Mouse (Mus musculus) right cerebral cortex, postnatal 14 days (tissue): Measurements from ENCODE around the gene Il22ra1.

Experiments
- DNase-seq: peaks from one replicate; pipeline ENCODE4 v3.0.0; 2022

The Il22ra1 gene

DNA sequence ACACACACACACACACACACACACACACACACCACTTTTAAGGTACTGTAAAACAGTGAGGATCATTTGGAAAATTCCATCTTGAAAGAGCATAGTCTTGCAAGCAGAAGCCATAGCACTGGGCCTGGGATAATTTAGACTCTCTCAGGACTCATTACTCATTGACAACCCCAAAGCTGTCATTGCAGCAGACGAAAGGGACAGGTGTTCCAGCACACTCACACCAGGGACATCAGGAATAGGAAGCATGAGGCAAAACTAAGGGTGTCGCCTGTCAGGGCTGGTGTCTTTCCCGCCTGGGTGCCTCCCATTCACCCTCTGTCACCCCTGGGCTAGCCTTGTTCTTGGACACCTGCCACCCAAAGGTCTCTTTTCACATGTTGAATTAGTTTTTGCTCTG lies 8.9 kb downstream of the Il22ra1 start:
- no peak for DNase-seq

DNA sequence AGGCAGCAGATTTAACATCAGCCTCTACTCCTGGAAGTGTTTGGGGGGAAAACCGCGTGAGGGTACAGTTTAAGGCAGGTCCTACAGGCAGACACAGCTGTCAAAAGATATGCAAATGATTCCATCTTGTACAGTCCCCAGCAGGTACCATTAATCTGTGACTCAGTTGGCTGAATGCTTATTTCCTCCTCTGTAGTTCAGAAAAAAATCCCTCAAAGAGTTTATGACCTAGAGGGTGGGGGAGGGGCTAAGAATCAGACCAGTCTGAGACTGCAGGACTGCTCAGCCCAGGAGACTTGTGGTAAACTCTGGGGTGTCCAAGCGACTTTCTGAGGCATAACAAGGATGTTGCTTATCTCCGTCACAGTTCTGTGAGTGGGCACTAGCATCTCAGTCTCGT lies 10.3 kb downstream of the Il22ra1 start:
- DNase-seq: no peak

DNA sequence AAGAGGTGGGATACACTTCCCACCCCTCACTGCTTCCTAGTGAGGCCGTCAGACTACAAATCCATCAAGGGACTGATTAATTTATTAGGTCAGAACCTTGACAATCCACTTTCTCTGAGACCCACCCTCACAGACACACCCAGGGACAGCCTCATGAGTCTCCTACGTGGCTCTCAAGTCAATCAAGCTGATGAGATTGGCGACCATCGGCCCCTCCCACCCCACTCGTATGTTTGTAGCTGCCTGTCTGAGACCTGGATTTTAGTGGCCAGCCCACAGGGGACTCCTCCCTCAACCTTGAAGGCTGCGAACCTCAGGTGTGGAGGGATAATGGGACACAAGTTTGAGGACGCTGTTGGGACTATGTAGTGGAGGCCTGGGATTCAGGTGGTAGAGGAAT lies 11.2 kb downstream of the Il22ra1 start:
- no peak for DNase-seq

DNA sequence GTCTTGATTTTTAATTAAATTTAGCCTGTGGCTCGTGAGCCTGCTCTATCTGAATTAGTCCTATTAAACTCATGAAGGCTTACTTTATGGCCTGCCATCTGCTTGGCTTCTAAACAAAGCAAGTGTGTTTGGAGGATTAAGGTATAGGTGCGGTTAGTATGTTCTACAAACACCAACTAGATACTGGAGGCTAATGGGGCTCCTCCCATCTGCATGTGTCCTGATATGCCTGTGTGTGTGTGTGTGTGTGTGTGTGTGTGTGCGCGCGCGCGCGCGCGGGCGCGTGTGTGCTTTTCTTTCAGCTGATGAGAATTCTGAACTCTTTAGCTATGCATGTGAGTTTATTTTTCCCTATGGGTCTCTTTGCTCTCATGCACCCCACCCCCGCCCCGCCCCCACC lies 11.7 kb downstream of the Il22ra1 start:
- DNase-seq: no peak

DNA sequence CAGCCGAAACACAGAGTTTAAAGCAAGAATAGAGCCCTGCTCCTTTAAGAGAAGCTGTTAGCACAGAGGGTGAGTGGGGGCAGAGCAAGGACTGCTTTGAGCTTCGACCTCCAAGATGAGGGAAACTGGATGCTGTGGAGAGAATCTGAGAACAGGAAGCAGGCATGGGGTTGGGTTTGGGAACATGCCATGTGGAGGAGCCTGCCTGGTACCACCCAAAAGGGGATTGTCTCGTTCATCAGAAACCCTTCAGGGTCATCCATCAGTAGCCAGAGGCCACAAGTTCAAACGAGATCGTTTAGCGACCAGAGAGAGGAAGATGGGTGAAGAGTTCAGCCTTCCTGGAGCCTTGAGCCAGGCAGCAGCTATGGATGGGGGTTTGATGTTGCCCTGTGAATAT lies 15.5 kb downstream of the Il22ra1 start:
- no peak for DNase-seq

DNA sequence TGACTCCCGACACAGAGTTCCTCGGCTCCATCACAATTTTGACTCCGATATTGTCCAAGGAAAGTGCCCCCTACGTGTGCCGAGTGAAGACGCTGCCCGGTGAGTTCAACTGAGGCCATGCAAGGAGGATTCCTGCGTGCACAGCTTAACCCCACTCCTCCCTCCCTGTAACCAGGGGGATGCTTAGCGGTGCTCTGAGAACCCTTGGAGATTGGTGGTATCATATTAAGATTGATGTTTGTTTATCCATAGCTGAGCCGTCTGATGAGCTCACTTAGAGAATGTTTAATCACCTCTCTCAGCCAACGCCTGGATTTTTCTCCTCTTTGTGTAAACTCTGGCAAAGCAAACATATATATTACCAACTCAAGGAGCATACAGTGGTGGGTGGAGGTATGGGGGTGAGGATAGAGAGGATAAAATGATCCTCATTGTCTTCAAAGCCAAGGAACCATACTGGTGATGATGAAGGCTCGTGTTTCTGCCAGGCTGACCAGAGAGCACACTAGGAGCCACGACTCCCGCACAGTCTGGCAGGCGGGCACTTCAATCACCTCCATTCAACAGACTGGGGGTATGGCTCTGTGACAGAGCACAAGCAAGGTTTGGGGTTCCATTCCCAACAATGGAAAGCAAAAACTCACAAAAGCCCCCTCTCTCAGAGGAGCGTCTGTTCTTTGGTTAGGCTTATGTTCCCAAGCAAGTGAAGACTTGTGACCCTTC lies 16.9 kb downstream of the Il22ra1 start:
- DNase-seq: no peak

DNA sequence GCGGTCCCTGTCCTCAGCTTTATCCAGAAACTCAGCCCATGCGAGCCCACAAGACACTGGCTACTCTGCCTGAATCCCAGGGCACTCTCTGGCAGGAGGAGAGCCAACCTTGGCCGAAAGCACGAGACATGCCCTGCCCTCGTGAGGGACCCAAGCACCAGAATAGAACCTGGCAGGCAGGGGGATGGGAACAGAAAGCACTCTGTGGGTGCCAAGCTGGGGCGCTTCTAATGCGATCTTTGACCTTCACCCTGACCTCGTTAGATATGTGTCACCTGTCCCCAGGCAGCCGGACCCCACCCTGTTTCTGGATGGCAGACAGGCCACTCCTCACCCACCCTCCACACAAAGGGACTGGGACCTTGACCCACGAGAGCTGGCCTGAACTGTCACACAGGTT lies 17.6 kb downstream of the Il22ra1 start:
- DNase-seq: no peak

DNA sequence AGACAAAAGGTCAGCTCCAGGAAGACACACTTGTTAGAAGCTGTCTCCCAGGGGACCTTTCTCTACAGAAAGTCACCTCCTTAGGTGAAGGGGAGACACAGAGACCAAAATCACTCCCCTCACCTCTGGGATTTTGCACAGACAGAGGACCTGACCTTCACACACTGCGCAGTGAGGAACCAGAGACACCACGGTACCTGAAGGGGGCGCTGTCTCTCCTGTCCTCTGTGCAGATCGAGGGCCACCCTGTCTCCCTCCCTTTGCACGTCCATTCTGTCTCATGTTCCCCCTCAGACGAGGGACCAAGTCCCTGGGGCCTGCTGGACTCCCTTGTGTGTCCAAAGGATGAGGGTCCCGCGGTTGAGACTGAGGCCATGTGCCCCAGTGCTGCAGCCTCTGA lies 22.9 kb downstream of the Il22ra1 start:
- DNase-seq: no peak

DNA sequence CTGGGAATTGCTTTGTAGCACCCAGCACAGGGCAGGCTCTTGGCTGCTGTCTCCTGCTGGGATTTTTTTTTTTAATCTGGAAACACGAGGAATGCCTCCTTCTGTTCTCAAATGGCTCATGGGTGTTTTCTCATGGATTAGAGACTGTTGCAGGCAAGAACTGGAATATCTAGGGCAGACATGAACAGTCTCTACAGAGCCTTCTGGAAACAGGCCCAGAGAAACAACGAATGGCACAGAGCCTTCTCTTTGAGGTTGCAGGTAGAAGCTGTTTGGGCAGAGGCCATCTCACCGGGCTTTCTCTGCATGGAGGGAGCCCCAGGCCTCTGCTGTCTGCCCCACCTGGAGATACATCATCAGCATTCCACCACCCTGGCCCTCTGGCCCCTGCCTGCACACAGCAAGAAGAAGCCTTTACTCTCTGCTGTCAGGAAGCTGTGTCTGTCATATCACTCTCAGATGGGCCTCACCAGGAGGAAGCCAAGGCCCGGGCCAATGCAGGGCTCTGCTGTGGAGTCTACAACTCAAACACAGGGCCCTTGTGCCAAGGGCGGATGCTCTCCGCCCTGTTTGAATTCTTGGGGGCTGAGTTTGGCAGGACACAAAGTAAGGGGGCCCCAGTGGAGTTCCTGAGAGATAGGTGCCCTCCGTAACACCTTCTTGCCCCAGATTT lies 24.3 kb downstream of the Il22ra1 start:
- DNase-seq: no peak

DNA sequence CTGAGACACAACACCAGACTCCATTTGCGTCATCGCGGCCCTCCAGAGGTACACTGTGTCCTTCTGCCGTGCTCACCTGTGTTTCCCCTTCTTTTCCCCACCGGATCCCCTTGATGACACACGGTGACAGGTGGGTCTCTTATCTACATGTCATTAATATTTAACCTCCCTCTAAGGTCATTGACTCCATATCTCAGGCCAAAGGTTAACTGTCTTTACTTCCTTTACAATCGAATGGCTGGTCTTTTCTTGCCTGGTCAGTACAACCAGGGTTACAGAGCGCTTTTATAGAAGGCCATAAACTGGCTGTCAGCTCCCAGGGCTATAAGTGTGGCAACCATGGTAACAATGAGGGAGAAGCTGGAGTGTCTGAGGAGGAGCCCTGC lies 24.8 kb downstream of the Il22ra1 start:
- no peak for DNase-seq

DNA sequence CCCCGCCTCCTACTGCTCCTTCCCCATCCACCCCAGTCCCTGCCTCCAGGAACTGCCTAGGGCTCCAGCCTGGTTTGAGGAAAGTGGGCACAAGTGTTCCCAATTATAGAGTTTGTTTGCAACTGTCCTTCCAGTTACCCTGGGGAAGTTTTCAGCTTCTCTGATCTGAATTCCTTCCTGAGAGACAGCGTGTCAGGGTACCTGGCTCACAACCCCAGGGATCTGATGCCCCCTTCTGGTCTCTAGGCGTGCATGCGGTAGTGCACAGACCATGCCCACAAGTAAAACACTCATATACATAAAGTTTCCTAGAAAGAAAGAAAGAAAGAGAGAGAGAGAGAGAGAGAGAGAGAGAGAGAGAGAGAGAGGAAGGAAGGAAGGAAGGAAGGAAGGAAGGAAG lies 30.4 kb downstream of the Il22ra1 start:
- no peak for DNase-seq

DNA sequence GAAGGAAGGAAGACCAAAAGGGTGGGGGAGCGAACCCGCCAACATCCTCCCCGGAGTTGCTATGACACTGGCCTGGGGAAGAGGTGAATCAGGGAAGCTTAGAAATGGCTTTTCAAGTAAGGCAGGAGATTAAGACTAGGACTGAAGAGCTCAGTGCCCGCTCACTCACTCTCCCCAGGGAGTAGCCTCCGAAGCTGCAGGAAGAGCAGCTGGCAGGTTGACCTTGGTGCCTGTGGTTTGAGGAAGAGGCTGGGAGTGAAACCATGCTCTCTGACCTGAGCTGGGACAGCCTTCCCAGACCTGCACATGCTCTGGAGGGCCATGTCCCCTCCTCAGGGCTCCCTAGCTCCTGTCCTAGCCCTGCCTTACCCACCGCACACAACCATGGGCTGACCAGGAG lies 30.9 kb downstream of the Il22ra1 start:
- DNase-seq: no peak

DNA sequence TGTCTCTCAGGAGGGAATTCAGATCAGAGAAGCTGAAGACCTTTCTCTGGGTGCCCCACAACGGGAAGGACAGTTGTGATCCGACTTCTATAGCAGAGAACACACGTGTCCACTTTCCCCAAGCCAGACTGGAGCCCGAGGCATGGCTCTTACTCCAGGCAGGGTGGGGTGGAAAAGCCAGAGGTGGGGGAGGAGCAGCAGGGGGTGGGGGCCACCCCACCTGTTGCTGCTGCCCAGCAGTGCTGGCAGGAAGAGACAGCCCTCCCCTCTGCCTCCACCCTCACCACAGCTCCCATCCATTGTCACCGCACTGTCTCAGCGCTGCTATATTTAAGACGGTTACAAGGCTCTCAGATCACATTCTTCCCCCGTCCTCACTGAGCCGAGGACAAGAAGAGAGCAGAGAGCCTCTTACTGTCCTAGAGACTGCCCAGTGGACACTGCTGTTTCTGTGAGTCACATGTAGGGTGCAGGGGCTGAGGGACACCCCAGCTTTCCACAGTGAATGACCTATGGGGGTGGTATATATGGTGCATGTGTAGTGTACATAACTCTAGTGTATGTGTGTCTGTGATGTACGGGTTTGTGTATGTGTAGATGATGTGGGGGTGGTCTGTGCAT lies 31.5 kb downstream of the Il22ra1 start, which contains the start of gene Myom3:
Myom3 (plus strand) TSS at position 360 of the 621 bp plus-strand sequence.
- DNase-seq: no peak

DNA sequence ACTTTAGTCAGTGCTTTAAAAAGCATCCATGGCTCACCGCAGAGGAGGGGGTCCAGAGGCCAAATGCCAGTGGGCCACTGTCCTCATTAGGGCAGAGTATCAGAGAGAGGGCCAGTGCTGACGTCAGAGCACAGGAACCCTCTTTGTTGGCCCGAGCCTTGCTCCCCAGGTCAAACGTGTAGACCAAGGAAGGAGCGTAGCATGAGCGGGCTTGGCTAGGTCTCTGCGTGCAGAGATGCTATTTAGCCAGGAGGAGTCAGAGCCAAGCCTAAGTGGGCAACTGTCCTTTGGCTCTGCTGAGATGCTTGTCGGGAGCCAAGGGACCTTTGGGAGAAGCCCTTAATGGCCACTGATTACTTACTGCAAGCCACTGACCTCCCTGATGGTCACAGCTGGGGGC lies 33.1 kb downstream of the Il22ra1 start:
- DNase-seq: no peak

DNA sequence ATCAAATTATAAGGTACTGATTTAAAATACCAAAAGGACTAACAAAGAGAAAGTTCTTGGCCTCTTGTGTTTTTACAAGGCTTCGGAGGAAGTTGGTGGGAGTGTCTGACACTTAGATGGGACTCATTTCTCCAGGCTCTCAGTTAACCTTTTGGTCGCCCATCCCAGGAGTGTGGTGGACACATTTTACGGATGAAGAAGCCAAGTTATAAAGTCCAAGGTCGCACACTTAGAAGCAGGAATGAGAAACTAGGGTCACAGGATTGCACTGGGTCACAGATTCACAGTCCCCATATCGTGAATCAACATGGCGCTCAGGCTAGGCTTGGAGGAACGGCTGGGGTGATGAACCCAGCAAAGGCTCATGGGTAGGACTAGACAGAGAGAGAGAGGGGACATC lies 33.6 kb downstream of the Il22ra1 start:
- no peak for DNase-seq

DNA sequence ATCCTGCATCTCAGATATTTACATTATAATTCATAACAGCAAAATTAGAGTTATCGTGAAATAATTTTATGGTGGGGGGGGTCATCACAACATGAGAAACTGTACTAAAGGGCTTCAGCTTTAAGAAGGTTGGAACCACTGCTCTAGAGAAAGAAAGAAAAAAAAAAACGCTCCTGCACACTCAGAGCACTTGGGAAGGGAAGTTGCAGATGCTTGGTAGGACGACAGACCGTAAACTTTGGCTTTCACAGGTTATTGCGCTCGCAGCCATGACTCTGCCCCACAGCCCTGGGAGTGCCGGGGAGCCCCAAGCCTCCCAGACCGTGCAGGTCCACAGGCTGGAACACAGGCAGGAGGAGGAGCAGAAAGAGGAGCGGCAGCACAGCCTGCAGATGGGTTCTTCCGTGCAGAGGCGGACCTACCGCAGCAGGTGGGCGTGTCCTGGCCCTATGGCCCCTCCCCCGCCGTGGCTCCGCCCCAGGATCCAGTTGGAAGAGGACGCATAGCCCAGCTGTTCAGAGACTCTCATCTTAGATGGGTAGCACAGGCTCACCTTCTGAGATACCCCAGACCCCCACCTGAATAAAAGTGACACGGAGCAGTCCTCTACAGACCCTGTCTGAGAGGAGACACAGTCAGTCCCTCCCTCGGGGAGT lies 34.4 kb downstream of the Il22ra1 start:
- DNase-seq: peak; percentile 46

DNA sequence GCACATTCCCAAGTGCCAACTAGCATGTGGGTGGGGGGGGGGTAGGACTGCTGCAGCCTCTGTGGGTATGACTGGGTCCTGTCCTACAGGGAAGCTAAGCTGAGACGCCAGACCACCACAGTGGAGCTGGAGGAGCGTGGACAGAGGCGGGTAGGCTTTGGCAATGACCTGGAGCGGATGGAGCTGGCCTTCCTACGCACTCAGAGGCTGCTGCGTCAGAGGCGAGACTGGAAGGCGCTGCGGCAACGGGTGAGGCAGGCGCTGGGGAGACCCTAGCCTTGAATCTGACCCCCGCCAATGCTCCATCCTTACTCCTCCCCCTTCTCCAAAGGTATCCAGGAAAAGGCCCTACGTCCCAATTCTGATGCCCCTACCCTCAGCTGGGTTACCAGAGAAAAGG lies 36.7 kb downstream of the Il22ra1 start:
- no peak for DNase-seq

DNA sequence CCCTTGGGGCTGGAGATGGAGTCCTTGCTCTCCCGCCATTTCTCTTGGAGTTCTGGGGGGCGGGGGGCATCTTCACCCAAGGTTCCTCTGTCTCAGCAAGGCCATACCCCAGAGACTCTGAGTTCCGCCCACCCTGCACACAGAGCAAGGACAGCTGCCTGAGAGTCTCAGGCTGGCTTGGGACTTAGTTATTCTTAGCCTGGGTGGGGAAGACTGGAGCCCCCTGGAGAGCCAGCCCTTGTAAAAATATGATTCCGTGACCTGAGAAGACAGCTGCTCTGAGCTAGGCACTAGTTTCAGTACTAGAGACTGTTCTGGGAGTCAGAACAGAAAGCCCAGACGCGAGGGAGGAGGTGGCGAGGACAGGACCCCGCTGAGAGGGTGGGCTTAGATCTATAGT lies 37.7 kb downstream of the Il22ra1 start:
- no peak for DNase-seq

DNA sequence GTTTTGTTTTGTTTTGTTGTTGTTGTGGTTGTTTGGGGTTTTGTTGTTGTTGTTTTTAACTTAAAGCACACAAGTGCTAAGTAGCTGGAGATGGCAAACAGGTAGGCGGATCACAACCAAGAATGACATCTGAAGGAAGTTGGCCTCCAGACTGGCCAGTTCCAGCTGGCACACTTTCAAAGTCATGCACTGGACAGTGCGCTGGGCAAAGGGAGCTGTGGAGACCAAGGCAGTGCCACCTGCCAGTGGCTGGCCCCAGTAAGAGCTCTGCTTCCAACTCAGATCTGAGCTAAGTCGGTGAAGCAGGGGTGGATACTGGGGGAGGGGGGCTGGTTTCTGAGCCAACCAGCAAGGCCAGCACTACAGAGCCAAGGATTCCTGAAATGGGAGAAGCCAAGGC lies 39.0 kb downstream of the Il22ra1 start:
- no peak for DNase-seq

DNA sequence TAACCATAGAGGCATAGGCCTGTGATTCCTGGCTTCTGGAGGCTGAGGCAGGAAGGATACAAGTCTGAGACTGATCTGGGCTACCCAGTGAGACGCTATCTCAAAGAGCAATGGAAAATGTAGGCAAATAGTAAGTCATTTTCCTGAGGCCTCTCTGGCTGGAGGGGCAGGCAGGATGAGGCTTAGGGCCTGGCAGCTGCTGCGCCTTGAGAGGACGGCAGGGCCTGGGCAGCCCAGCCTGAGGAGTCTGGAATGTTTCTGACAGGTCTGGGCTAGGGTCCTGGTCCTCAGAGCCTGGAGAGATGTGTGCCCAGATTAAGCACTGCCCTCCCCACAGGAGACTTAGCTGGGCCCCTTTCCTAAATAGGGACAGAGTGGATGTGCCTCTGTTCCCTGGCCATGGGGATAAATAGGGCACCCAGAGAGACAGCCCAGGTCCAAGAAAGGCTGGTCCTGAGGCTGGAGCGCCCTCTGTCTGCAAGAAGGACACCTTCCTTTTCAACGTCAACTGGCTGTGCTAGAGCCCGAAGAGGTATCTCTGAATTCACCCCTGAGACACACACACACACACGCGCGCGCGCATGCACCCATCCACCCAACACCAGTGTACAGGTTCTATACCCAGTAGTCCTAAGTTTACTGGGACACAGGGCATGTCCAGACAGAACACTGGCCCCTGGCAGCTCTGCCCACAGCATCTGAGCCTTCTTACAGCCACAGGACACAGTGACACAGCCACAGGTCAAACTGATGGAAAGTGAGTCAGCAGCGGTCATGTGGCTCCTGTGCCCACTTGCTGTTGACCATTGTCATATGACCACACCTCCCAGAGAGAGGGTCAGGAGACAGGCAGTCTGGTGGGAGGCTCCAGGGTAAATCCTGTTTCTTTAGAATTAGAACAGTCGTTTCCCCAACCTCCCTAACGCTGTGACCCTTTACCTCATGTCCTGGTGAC lies 40.9 kb downstream of the Il22ra1 start:
- DNase-seq: peak; percentile 43

DNA sequence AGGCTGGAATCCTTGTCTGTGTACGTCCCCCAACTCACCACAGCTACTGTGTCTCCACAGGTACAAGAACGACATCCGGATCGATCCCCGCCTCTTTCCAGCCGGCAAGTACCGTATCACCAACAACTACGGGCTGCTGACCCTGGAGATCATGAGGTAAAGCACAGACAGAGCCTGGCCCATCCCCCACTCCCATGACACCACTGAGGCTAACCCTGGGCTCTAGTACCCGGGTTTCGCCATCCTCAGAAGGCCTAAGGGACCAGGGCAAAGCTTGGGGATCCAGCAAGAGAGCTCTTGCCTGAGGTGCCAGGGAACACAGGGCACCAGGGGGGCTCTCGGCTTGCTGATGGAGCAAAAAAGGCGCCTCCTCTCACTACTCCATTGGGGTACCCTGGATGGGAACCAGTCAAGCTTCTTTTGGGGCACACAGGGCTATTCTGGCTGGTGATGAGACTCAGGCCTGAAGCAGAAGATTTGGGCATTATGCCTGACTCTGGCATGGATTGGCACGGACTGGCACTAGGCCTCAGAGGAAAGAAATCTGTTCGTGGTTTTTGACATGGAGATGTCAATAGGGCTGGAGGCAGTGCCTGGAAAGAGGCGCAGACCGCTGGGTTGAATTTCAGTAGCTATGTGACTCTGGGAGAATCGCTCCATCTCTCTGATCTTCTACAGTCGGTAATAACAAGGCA lies 42.8 kb downstream of the Il22ra1 start:
- no peak for DNase-seq

DNA sequence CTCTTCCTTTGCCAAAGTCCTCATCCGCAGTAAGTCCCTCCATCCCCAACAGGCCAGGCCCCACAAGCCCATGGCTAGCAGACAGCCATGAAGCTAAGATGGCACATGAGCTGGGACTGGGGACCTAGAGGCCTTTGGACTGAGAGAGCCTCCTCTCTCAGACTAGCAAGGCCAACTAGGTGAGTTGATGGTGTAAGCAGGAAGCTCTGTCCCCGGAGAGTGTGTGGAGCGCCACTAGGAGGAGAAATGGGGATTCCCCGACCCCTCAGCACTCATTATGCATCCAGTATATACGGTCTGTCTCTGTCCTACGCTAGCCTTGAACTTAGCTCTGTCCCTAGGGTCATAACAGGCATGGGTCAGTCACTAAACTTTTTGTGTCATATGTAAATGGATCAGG lies 43.6 kb downstream of the Il22ra1 start:
- DNase-seq: no peak
